Mouse (Mus musculus): ENCODE measurements around the gene Crygc.
A peak's percentile ranks its signal among the peaks of the same experiment; 100 is the strongest.

DNA sequence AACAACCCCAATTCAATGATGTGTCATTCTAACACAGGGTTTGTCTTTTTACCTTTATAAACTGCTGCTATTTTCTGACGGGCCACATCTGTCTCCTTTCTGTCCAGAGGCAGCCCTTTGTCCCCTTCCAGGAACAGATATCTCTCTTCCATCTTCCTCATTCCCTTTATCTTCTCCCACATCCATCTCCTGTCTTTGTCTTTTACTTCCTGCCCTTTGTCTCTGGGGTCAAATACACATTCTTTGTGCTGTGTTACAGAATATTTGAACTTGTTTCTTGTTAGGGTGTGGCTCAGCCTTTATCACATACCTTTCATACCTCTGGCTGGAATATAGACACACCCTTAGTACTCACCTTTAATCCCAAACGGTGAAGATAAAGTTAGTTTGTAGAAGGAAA is 35.9 kb downstream of the Crygc start:
- TF ChIP-seq CTCF (conservative IDR thresholded peaks at IDR 0.05; ENCODE audit: low read length), result no peak
- peak; percentile 82 for TF ChIP-seq NANOG (IDR thresholded peaks at IDR 0.05; ENCODE audit: borderline replicate concordance, low read length)
- TF ChIP-seq POU5F1 (IDR thresholded peaks at IDR 0.05; ENCODE audit: borderline replicate concordance, low read length), result no peak
